Mouse (Mus musculus) T-cell, adult 2 months (primary cell): ENCODE results near the gene 1700012A03Rik.

ENCODE experiments used
- DNase-seq: peaks from one replicate; pipeline ENCODE4 v3.0.0; 2022; ENCODE audit warnings: low spot score

Gene 1700012A03Rik

DNA sequence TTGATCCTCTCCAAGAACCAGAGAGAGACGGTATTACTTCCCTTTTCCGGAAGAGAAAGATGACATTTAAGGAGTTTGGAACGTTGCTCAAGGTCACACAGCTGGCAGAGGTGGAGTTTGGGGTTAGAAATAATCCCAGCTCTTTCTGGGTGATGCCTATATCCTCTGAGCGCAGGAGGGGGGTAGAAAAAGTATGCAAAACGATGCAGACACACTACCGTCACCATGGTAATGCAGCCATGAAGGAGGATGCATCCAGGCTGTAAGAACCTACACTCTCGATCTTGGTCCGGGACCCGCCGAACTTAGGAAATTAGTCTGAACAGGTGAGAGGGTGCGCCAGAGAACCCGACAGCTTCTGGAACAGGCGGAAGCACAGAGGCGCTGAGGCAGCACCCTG is 43.3 kb downstream of the 1700012A03Rik start:
- no peak for DNase-seq

- no peak for DNase-seq
Observed at GRCm38 (mm10) chr6:32105547-32106275, 55.7 kb downstream of the 1700012A03Rik start.
